In genomic region chr2:44353594-44353993, GRCm38 (mm10) we compare ENCODE assay signal across 26 mouse cellular contexts.
DNase-seq lines count a peak whose midpoint lies in the region; ATAC-seq and TF ChIP-seq lines count a peak whose summit lies in the region.
"Had no signal": no experiment of that assay in that cellular context is flagged by ENCODE, and none has a peak within 500 bp of the region (broad histone marks: within the 10 kb centered on the region; RNA-seq: fewer than 3 reads in every experiment).

No protein-coding gene starts in this region.

- 52% methylated on average over 4 of the region's 4 CpGs for WGBS in embryonic facial prominence, embryonic 14.5 days
- 90% methylated on average over 4 of the region's 4 CpGs for WGBS in embryonic facial prominence, embryonic 10.5 days
- WGBS in forebrain, postnatal 0 days: 70% methylated on average over 4 of the region's 4 CpGs
- 72% methylated on average over 4 of the region's 4 CpGs for WGBS in forebrain, embryonic 16.5 days
- 94% methylated on average over 4 of the region's 4 CpGs for WGBS in hindbrain, embryonic 11.5 days

- peak; percentile 57 for DNase-seq in embryonic facial prominence, embryonic 14.5 days (ENCODE audit: low spot score)
- DNase-seq in embryonic facial prominence, embryonic 10.5 days (ENCODE audit: low spot score): no peak
- peak; percentile 40 for DNase-seq in forebrain, postnatal 0 days
- no peak for DNase-seq in MEL (ENCODE audit: low read depth, low spot score)
- peak; percentile 53 for DNase-seq in brain, embryonic 14.5 days (ENCODE audit: low read depth)
- no peak for DNase-seq in hindbrain, embryonic 11.5 days (ENCODE audit: low spot score)
- DNase-seq: adrenal gland, adult 2 months; adrenal gland, postnatal 10 days; adrenal gland, postnatal 25 days; B cell, adult 2 months; cerebellum, adult 11 months; cerebellum, adult 18-20 months; cerebellum, adult 8-10 months; cerebellum, adult 9-11 months; cerebellum, postnatal 14 days; cerebellum, postnatal 36 days; embryo, embryonic 11 days had no signal

- no peak overlapping the region for H3K27ac ChIP-seq in embryonic facial prominence, embryonic 14.5 days (replicated peaks; ENCODE audit: low read depth, low read length)
- H3K27ac ChIP-seq in embryonic facial prominence, embryonic 10.5 days (replicated peaks): no peak overlapping the region
- H3K27ac ChIP-seq in forebrain, postnatal 0 days (ENCODE audit: low read depth, low read length): no peak overlapping the region
- H3K27ac ChIP-seq in forebrain, embryonic 16.5 days (ENCODE audit: low read length): no peak overlapping the region
- H3K27ac ChIP-seq in MEL (ENCODE audit: control insufficient read depth, low read depth, low read length): peak overlapping the region; percentile 89; the same call in 1 of the 2 replicates
- H3K27ac ChIP-seq in hindbrain, embryonic 11.5 days (ENCODE audit: low read depth, low read length): no peak overlapping the region
- H3K27ac ChIP-seq: embryonic facial prominence, embryonic 12.5 days; embryonic facial prominence, embryonic 15.5 days; forebrain, embryonic 10.5 days; forebrain, embryonic 12.5 days had no signal

- TF ChIP-seq RAD21 in MEL (IDR thresholded peaks at IDR 0.05; ENCODE audit: low read depth, low read length): no peak

- no peak for TF ChIP-seq CTCF in forebrain, postnatal 0 days (IDR thresholded peaks at IDR 0.05; ENCODE audit: low read depth)
- TF ChIP-seq CTCF in MEL (IDR thresholded peaks at IDR 0.05 in 2 of 3, conservative IDR thresholded peaks at IDR 0.05 in 1 of 3; ENCODE audit: control insufficient read depth in 1 of 3, insufficient read depth in 1 of 3, low read depth in 2 of 3, low read length in 3 of 3, poor library complexity in 1 of 3, severe bottlenecking in 1 of 3): no peak
- TF ChIP-seq CTCF in brain, embryonic 14.5 days (IDR thresholded peaks at IDR 0.05; ENCODE audit: borderline replicate concordance, extremely low read depth, insufficient read depth, insufficient read length): no peak

- no peaks in the 10 kb centered on the region for H3K27me3 ChIP-seq in embryonic facial prominence, embryonic 14.5 days (replicated peaks; ENCODE audit: control insufficient read depth, insufficient read depth, low read length)
- peaks cover 6% of the 10 kb centered on the region; the same call in 1 of the 2 replicates for H3K27me3 ChIP-seq in embryonic facial prominence, embryonic 10.5 days (replicated peaks; ENCODE audit: low read depth, poor library complexity, severe bottlenecking)
- no peaks in the 10 kb centered on the region for H3K27me3 ChIP-seq in forebrain, postnatal 0 days (ENCODE audit: insufficient read depth, low read length)
- H3K27me3 ChIP-seq in forebrain, embryonic 16.5 days (replicated peaks; ENCODE audit: control insufficient read depth, insufficient read depth, low read length): no peaks in the 10 kb centered on the region
- no peaks in the 10 kb centered on the region for H3K27me3 ChIP-seq in MEL (ENCODE audit: control insufficient read depth in 1 of 2, insufficient read depth in 2 of 2, low read length in 2 of 2)
- no peaks in the 10 kb centered on the region for H3K27me3 ChIP-seq in hindbrain, embryonic 11.5 days (ENCODE audit: control insufficient read depth, insufficient read depth, low read length)
- H3K27me3 ChIP-seq: CH12.LX; embryonic facial prominence, embryonic 15.5 days had no signal

- H3K36me3 ChIP-seq in embryonic facial prominence, embryonic 14.5 days (ENCODE audit: control insufficient read depth, insufficient read depth, low read length): no peaks in the 10 kb centered on the region
- no peaks in the 10 kb centered on the region for H3K36me3 ChIP-seq in embryonic facial prominence, embryonic 10.5 days (replicated peaks)
- H3K36me3 ChIP-seq in forebrain, postnatal 0 days (ENCODE audit: insufficient read depth): no peaks in the 10 kb centered on the region
- H3K36me3 ChIP-seq in forebrain, embryonic 16.5 days (ENCODE audit: control insufficient read depth, insufficient read depth): no peaks in the 10 kb centered on the region
- peaks cover 0 to 19% of the 10 kb centered on the region in 2 experiments; a peak in 2 of 4 replicates for H3K36me3 ChIP-seq in MEL (ENCODE audit: control insufficient read depth in 1 of 2, insufficient read depth in 2 of 2, low read length in 2 of 2)
- no peaks in the 10 kb centered on the region for H3K36me3 ChIP-seq in hindbrain, embryonic 11.5 days (ENCODE audit: control insufficient read depth, insufficient read depth, low read length)
- H3K36me3 ChIP-seq: embryonic facial prominence, embryonic 12.5 days; embryonic facial prominence, embryonic 15.5 days; forebrain, embryonic 10.5 days; forebrain, embryonic 12.5 days; G1E had no signal

- no peak for TF ChIP-seq POLR2A in MEL (IDR thresholded peaks at IDR 0.05; ENCODE audit: control insufficient read depth in 1 of 2, insufficient read depth in 1 of 2, low read depth in 1 of 2, low read length in 2 of 2, poor library complexity in 1 of 2)
- no peak for TF ChIP-seq POLR2A in brain, embryonic 14.5 days (IDR thresholded peaks at IDR 0.05; ENCODE audit: borderline replicate concordance, extremely low read depth, insufficient read depth, insufficient read length, poor library complexity, severe bottlenecking)

- ATAC-seq in embryonic facial prominence, embryonic 14.5 days (ENCODE audit: low read depth): no peak
- ATAC-seq in forebrain, postnatal 0 days: no peak
- ATAC-seq in forebrain, embryonic 16.5 days: no peak
- no peak for ATAC-seq in hindbrain, embryonic 11.5 days (ENCODE audit: low FRiP score)
- ATAC-seq: CD4-positive, CD25-positive, alpha-beta regulatory T cell, adult 4 months had no signal

- no peak overlapping the region for H3K4me2 ChIP-seq in embryonic facial prominence, embryonic 14.5 days (ENCODE audit: low read depth, low read length)
- H3K4me2 ChIP-seq in forebrain, postnatal 0 days (ENCODE audit: low read depth): no peak overlapping the region
- H3K4me2 ChIP-seq in forebrain, embryonic 16.5 days (ENCODE audit: low read length): no peak overlapping the region
- H3K4me2 ChIP-seq in hindbrain, embryonic 11.5 days (replicated peaks; ENCODE audit: low read depth, low read length): no peak overlapping the region
- H3K4me2 ChIP-seq: embryonic facial prominence, embryonic 12.5 days; embryonic facial prominence, embryonic 15.5 days; forebrain, embryonic 12.5 days had no signal

- H3K9me3 ChIP-seq in embryonic facial prominence, embryonic 14.5 days (ENCODE audit: control insufficient read depth, low read length): no peaks in the 10 kb centered on the region
- no peaks in the 10 kb centered on the region for H3K9me3 ChIP-seq in embryonic facial prominence, embryonic 10.5 days
- no peaks in the 10 kb centered on the region for H3K9me3 ChIP-seq in forebrain, postnatal 0 days (ENCODE audit: low read length)
- no peaks in the 10 kb centered on the region for H3K9me3 ChIP-seq in forebrain, embryonic 16.5 days (ENCODE audit: control insufficient read depth, low read length)
- H3K9me3 ChIP-seq in MEL (replicated peaks; ENCODE audit: insufficient read depth, low read length): no peaks in the 10 kb centered on the region
- H3K9me3 ChIP-seq in hindbrain, embryonic 11.5 days (ENCODE audit: control insufficient read depth, low read length): no peaks in the 10 kb centered on the region
- H3K9me3 ChIP-seq: embryonic facial prominence, embryonic 12.5 days; embryonic facial prominence, embryonic 15.5 days; forebrain, embryonic 10.5 days; forebrain, embryonic 12.5 days; G1E had no signal

- H3K79me2 ChIP-seq in MEL (ENCODE audit: control insufficient read depth, insufficient read depth, low read length, poor library complexity): no peaks in the 10 kb centered on the region

- H3K4me1 ChIP-seq in embryonic facial prominence, embryonic 14.5 days (ENCODE audit: control insufficient read depth, insufficient read depth, low read length): peaks cover 9% of the 10 kb centered on the region; the same call in 1 of the 2 replicates
- H3K4me1 ChIP-seq in embryonic facial prominence, embryonic 10.5 days: peaks cover 18% of the 10 kb centered on the region
- no peaks in the 10 kb centered on the region for H3K4me1 ChIP-seq in forebrain, postnatal 0 days (ENCODE audit: insufficient read depth)
- no peaks in the 10 kb centered on the region for H3K4me1 ChIP-seq in forebrain, embryonic 16.5 days (replicated peaks; ENCODE audit: control insufficient read depth, insufficient read depth, low read length)
- peaks cover 6 to 9% of the 10 kb centered on the region in 2 experiments for H3K4me1 ChIP-seq in MEL (ENCODE audit: control insufficient read depth in 1 of 2, insufficient read depth in 2 of 2, low read length in 2 of 2)
- no peaks in the 10 kb centered on the region for H3K4me1 ChIP-seq in hindbrain, embryonic 11.5 days (replicated peaks; ENCODE audit: control insufficient read depth, insufficient read depth, low read length)
- H3K4me1 ChIP-seq: forebrain, embryonic 10.5 days; forebrain, embryonic 12.5 days had no signal

- 0 out of 4 replicates have a peak, but pooled peaks of 1 of the 2 experiments have one; percentile 9 for TF ChIP-seq EP300 in MEL (IDR thresholded peaks at IDR 0.05; ENCODE audit: low read depth in 1 of 2, low read length in 2 of 2)

- H3K4me3 ChIP-seq in embryonic facial prominence, embryonic 14.5 days (ENCODE audit: low read depth, low read length): no peak overlapping the region
- no peak overlapping the region for H3K4me3 ChIP-seq in embryonic facial prominence, embryonic 10.5 days
- H3K4me3 ChIP-seq in forebrain, postnatal 0 days (ENCODE audit: low read depth, low read length): no peak overlapping the region
- no peak overlapping the region for H3K4me3 ChIP-seq in forebrain, embryonic 16.5 days (replicated peaks; ENCODE audit: low read length)
- no peak overlapping the region for H3K4me3 ChIP-seq in MEL (ENCODE audit: control insufficient read depth in 1 of 2, insufficient read depth in 1 of 2, low read depth in 2 of 2, low read length in 2 of 2)
- H3K4me3 ChIP-seq in hindbrain, embryonic 11.5 days (ENCODE audit: low read depth, low read length): no peak overlapping the region
- H3K4me3 ChIP-seq: embryonic facial prominence, embryonic 12.5 days; embryonic facial prominence, embryonic 15.5 days; erythroblast, embryonic 14.5 days; forebrain, embryonic 10.5 days; forebrain, embryonic 12.5 days had no signal

- H3K9ac ChIP-seq in embryonic facial prominence, embryonic 14.5 days (ENCODE audit: low read depth, low read length): no peak overlapping the region
- H3K9ac ChIP-seq in forebrain, postnatal 0 days: no peak overlapping the region
- no peak overlapping the region for H3K9ac ChIP-seq in forebrain, embryonic 16.5 days (replicated peaks; ENCODE audit: low read depth, low read length)
- no peak overlapping the region; the same call in 1 of the 2 replicates for H3K9ac ChIP-seq in MEL (ENCODE audit: control insufficient read depth, low read depth, low read length, poor library complexity, severe bottlenecking)
- no peak overlapping the region for H3K9ac ChIP-seq in hindbrain, embryonic 11.5 days (ENCODE audit: low read depth, low read length)
- H3K9ac ChIP-seq: embryonic facial prominence, embryonic 12.5 days; embryonic facial prominence, embryonic 15.5 days; forebrain, embryonic 12.5 days had no signal

TF ChIP-seq in MEL, 35 proteins besides CTCF, POLR2A, EP300 and RAD21:
- TF ChIP-seq HCFC1 (IDR thresholded peaks at IDR 0.05; ENCODE audit: low read depth, low read length): no peak
TF ChIP-seq in MEL: peak in this region for 0.

Comparison
In these comparisons a context has a peak if more than half of its experiments do, and no peak if none do; other contexts are left out.
1. DNase-seq: peak in embryonic facial prominence, embryonic 14.5 days (single experiment), forebrain, postnatal 0 days (single experiment) and brain, embryonic 14.5 days (single experiment); none in embryonic facial prominence, embryonic 10.5 days (single experiment), MEL (single experiment) and hindbrain, embryonic 11.5 days (single experiment).